Comparison of ENCODE assay signal across 8 mouse cellular contexts in genomic region chr4:109116938-109117337, GRCm38 (mm10).
DNase-seq lines count a peak whose midpoint lies in the region; ATAC-seq and TF ChIP-seq lines count a peak whose summit lies in the region.

No protein-coding gene starts in this region.

- H3K9ac ChIP-seq in forebrain, embryonic 16.5 days (replicated peaks; ENCODE audit: low read depth, low read length), result no peak overlapping the region
- peak overlapping the region; percentile 72 for H3K9ac ChIP-seq in lung, postnatal 0 days (replicated peaks; ENCODE audit: low read depth)
- H3K9ac ChIP-seq in limb, embryonic 11.5 days (ENCODE audit: low read length), result no peak overlapping the region
- peak overlapping the region; percentile 51; the same call in 1 of the 2 replicates for H3K9ac ChIP-seq in neural tube, embryonic 15.5 days (replicated peaks)

- H3K4me3 ChIP-seq in forebrain, embryonic 10.5 days, result peak overlapping the region; percentile 66
- H3K4me3 ChIP-seq in forebrain, embryonic 16.5 days (replicated peaks; ENCODE audit: low read length), result no peak overlapping the region
- H3K4me3 ChIP-seq in lung, postnatal 0 days (ENCODE audit: low read depth, low read length), result peak overlapping the region; percentile 64
- peak overlapping the region; percentile 52 for H3K4me3 ChIP-seq in limb, embryonic 11.5 days (ENCODE audit: low read depth, low read length)
- H3K4me3 ChIP-seq in neural tube, embryonic 15.5 days (replicated peaks), result no peak overlapping the region

- no peak for TF ChIP-seq EP300 in lung, postnatal 0 days (IDR thresholded peaks at IDR 0.05)

- 0 out of 2 replicates have a peak overlapping the region, but pooled peaks have one; percentile 90 for H3K27ac ChIP-seq in forebrain, embryonic 10.5 days
- no peak overlapping the region for H3K27ac ChIP-seq in forebrain, embryonic 16.5 days (ENCODE audit: low read length)
- H3K27ac ChIP-seq in lung, postnatal 0 days (ENCODE audit: low read length), result peak overlapping the region; percentile 94
- no peak overlapping the region for H3K27ac ChIP-seq in limb, embryonic 11.5 days (replicated peaks; ENCODE audit: low read depth, low read length)
- H3K27ac ChIP-seq in neural tube, embryonic 15.5 days (replicated peaks), result no peak overlapping the region

- no peaks in the 10 kb centered on the region for H3K27me3 ChIP-seq in forebrain, embryonic 10.5 days (ENCODE audit: poor library complexity, severe bottlenecking)
- H3K27me3 ChIP-seq in forebrain, embryonic 16.5 days (replicated peaks; ENCODE audit: control insufficient read depth, insufficient read depth, low read length), result no peaks in the 10 kb centered on the region
- H3K27me3 ChIP-seq in lung, postnatal 0 days (replicated peaks; ENCODE audit: insufficient read depth, low read length), result no peaks in the 10 kb centered on the region
- H3K27me3 ChIP-seq in limb, embryonic 11.5 days (ENCODE audit: control insufficient read depth, insufficient read depth, low read length), result no peaks in the 10 kb centered on the region
- H3K27me3 ChIP-seq in neural tube, embryonic 15.5 days (replicated peaks), result no peaks in the 10 kb centered on the region

- WGBS in forebrain, embryonic 10.5 days, result 62% methylated on average over 6 of the region's 6 CpGs
- 42% methylated on average over 6 of the region's 6 CpGs for WGBS in forebrain, embryonic 16.5 days
- 7% methylated on average over 6 of the region's 6 CpGs for WGBS in lung, postnatal 0 days
- 51% methylated on average over 6 of the region's 6 CpGs for WGBS in limb, embryonic 11.5 days
- WGBS in neural tube, embryonic 15.5 days, result 58% methylated on average over 6 of the region's 6 CpGs

- H3K4me1 ChIP-seq in forebrain, embryonic 10.5 days, result peaks cover 29% of the 10 kb centered on the region
- peaks cover 10% of the 10 kb centered on the region for H3K4me1 ChIP-seq in forebrain, embryonic 16.5 days (replicated peaks; ENCODE audit: control insufficient read depth, insufficient read depth, low read length)
- H3K4me1 ChIP-seq in lung, postnatal 0 days (ENCODE audit: insufficient read depth, low read depth, low read length), result peaks cover 34% of the 10 kb centered on the region
- H3K4me1 ChIP-seq in limb, embryonic 11.5 days (ENCODE audit: control insufficient read depth, insufficient read depth, low read length), result 0 out of 2 replicates have a peak, but pooled peaks cover 2% of the 10 kb centered on the region
- H3K4me1 ChIP-seq in neural tube, embryonic 15.5 days, result peaks cover 28% of the 10 kb centered on the region

- H3K9me3 ChIP-seq in forebrain, embryonic 10.5 days, result no peaks in the 10 kb centered on the region
- no peaks in the 10 kb centered on the region for H3K9me3 ChIP-seq in forebrain, embryonic 16.5 days (ENCODE audit: control insufficient read depth, low read length)
- no peaks in the 10 kb centered on the region for H3K9me3 ChIP-seq in lung, postnatal 0 days (ENCODE audit: low read length)
- no peaks in the 10 kb centered on the region for H3K9me3 ChIP-seq in limb, embryonic 11.5 days (ENCODE audit: control insufficient read depth, low read length)
- no peaks in the 10 kb centered on the region for H3K9me3 ChIP-seq in neural tube, embryonic 15.5 days (replicated peaks)

- no peak overlapping the region for H3K4me2 ChIP-seq in forebrain, embryonic 16.5 days (ENCODE audit: low read length)
- peak overlapping the region; percentile 63 for H3K4me2 ChIP-seq in lung, postnatal 0 days (replicated peaks; ENCODE audit: low read depth, low read length)
- H3K4me2 ChIP-seq in limb, embryonic 11.5 days (ENCODE audit: low read depth, severe bottlenecking), result peak overlapping the region; percentile 61; the same call in 1 of the 2 replicates
- peak overlapping the region; percentile 79 for H3K4me2 ChIP-seq in neural tube, embryonic 15.5 days

- no peaks in the 10 kb centered on the region for H3K36me3 ChIP-seq in forebrain, embryonic 10.5 days (replicated peaks)
- H3K36me3 ChIP-seq in forebrain, embryonic 16.5 days (ENCODE audit: control insufficient read depth, insufficient read depth), result no peaks in the 10 kb centered on the region
- no peaks in the 10 kb centered on the region for H3K36me3 ChIP-seq in lung, postnatal 0 days (ENCODE audit: insufficient read depth, low read length)
- H3K36me3 ChIP-seq in limb, embryonic 11.5 days (ENCODE audit: control insufficient read depth, insufficient read depth, low read length), result no peaks in the 10 kb centered on the region
- no peaks in the 10 kb centered on the region for H3K36me3 ChIP-seq in neural tube, embryonic 15.5 days

- no peak for TF ChIP-seq CTCF in lung, postnatal 0 days (IDR thresholded peaks at IDR 0.05)

- no peak for ATAC-seq in forebrain, embryonic 16.5 days
- ATAC-seq in lung, postnatal 0 days, result no peak
- ATAC-seq in limb, embryonic 11.5 days (ENCODE audit: insufficient number of reproducible peaks, low FRiP score, low TSS enrichment, low read depth), result no peak
- no peak for ATAC-seq in neural tube, embryonic 15.5 days (ENCODE audit: low FRiP score)

- no peak for DNase-seq in forebrain, embryonic 10.5 days (ENCODE audit: extremely low spot score, low spot score)
- DNase-seq in lung, postnatal 0 days (ENCODE audit: low spot score), result peak; percentile 56
- no peak for DNase-seq in lung, postnatal 4 days
- DNase-seq in limb, embryonic 11.5 days (ENCODE audit: low spot score), result no peak
- no peak for DNase-seq in cerebellum, adult 9-11 months
- DNase-seq in layer of hippocampus, postnatal 25 days (ENCODE audit: extremely low spot score in 1 of 2, low spot score in 1 of 2), result no peak

Comparison
In these comparisons a context has a peak if more than half of its experiments do, and no peak if none do; other contexts are left out.
1. H3K27ac ChIP-seq: peak in forebrain, embryonic 10.5 days (single experiment) and lung, postnatal 0 days (single experiment); none in forebrain, embryonic 16.5 days (single experiment), limb, embryonic 11.5 days (single experiment) and neural tube, embryonic 15.5 days (single experiment).
2. H3K4me3 ChIP-seq: peak in forebrain, embryonic 10.5 days (single experiment), lung, postnatal 0 days (single experiment) and limb, embryonic 11.5 days (single experiment); none in forebrain, embryonic 16.5 days (single experiment) and neural tube, embryonic 15.5 days (single experiment).
3. H3K9ac ChIP-seq: peak in lung, postnatal 0 days (single experiment) and neural tube, embryonic 15.5 days (single experiment); none in forebrain, embryonic 16.5 days (single experiment) and limb, embryonic 11.5 days (single experiment).